Mouse (Mus musculus) adrenal gland, adult 2 months (tissue): ENCODE measurements around the gene Ints14. TPM values are rescaled to one million over a fixed set of nuclear protein-coding genes. Genes with fewer than 3 reads are reported as not detected.
A peak's percentile ranks its signal among the peaks of the same experiment; 100 is the strongest.
"Not testable (repeated sequence)": the region's sequence is repeated elsewhere in the genome, so short reads cannot be mapped to it uniquely, and the experiment has no call there.

ENCODE experiments used
- DNase-seq: peaks from one replicate; pipeline ENCODE4 v3.0.0; 2021
- microRNA-seq, 2 experiments: library from miRNA; unstranded; fragments of <30 nt; microRNA quantifications; one replicate each; pipeline ENCODE4 v1.2.0; 2021
- polyA plus RNA-seq: library from polyadenylated mRNA; depleted of rRNA; stranded (reverse); fragments of >200 nt; gene quantifications from 2 replicates; pipeline ENCODE4 v1.2.3, GENCODE M21; 2012; rRNA removed
- total RNA-seq, 2 experiments: library from RNA; stranded (reverse); gene quantifications; 2 replicates each; pipeline ENCODE4 v1.2.3; 2021

The Ints14 gene
- total and polyA plus RNA-seq, 3 experiments = 9.9 to 27.6 (median 25.5) TPM

GRCm38 (mm10) chr9:65019146-65019545 is 58.4 kb downstream of the Ints14 start:
- DNase-seq = peak; percentile 58

- DNase-seq = no peak
Measured at GRCm38 (mm10) chr9:65020128-65020527, 59.4 kb downstream of the Ints14 start.

GRCm38 (mm10) chr9:65020991-65021886 is 60.5 kb downstream of the Ints14 start, which contains the start of gene Hacd3:
Hacd3 (minus strand) TSS chr9:65021693.
- peak; percentile 95 for DNase-seq

- DNase-seq = no peak
Measured at GRCm38 (mm10) chr9:65021887-65022579, 61.3 kb downstream of the Ints14 start.

- DNase-seq = peak; percentile 79
Measured at GRCm38 (mm10) chr9:65022580-65023135, 62.0 kb downstream of the Ints14 start.

- no peak for DNase-seq
Measured at GRCm38 (mm10) chr9:65023447-65023846, 62.7 kb downstream of the Ints14 start.

- no peak for DNase-seq
Measured at GRCm38 (mm10) chr9:65027241-65027640, 66.5 kb downstream of the Ints14 start.

- no peak for DNase-seq
Measured at GRCm38 (mm10) chr9:65028313-65028712, 67.6 kb downstream of the Ints14 start.

- DNase-seq = not testable (repeated sequence)
Measured at GRCm38 (mm10) chr9:65031355-65031754, 70.7 kb downstream of the Ints14 start.

GRCm38 (mm10) chr9:65031894-65032268 is 71.2 kb downstream of the Ints14 start:
- no peak for DNase-seq

GRCm38 (mm10) chr9:65032269-65033108 is 71.8 kb downstream of the Ints14 start, which contains the start of gene Dpp8:
Dpp8 (plus strand) TSS chr9:65032414.
- peak; percentile 96 for DNase-seq

- peak; percentile 62 for DNase-seq
Measured at GRCm38 (mm10) chr9:65036456-65036855, 75.8 kb downstream of the Ints14 start.

Small RNAs within 50 kb of the gene (microRNA-seq; reads per million reads assigned to microRNA genes)
- 0 reads per million in 2 experiments for gene Gm25640

Other genes with a start within 250 kb of the Ints14 start
- gene Rab11a, start 223.1 kb upstream of the Ints14 start, total RNA-seq = 100 to 1,000 TPM; 230 to 291 TPM
- 60.7 and 74.6 TPM in 2 replicates for gene Rab11a, start 223.1 kb upstream of the Ints14 start, polyA plus RNA-seq
- 10 to 100 TPM; 16.8 to 17.3 TPM for gene Dennd4a, start 149.6 kb upstream of the Ints14 start, total RNA-seq
- 2.6 and 2.7 TPM in 2 replicates for gene Dennd4a, start 149.6 kb upstream of the Ints14 start, polyA plus RNA-seq
- gene Slc24a1, start 9.3 kb upstream of the Ints14 start, total RNA-seq = not detected
- gene Slc24a1, start 9.3 kb upstream of the Ints14 start, polyA plus RNA-seq = not detected in 2 replicates
- gene Hacd3, start 60.8 kb downstream of the Ints14 start, total RNA-seq = 100 to 1,000 TPM; 255 to 306 TPM
- 177 and 180 TPM in 2 replicates for gene Hacd3, start 60.8 kb downstream of the Ints14 start, polyA plus RNA-seq
- gene Dpp8, start 71.5 kb downstream of the Ints14 start, total RNA-seq = 10 to 100 TPM; 85.8 to 89.5 TPM
- 26.4 and 39.7 TPM in 2 replicates for gene Dpp8, start 71.5 kb downstream of the Ints14 start, polyA plus RNA-seq
- 10 to 100 TPM; 22.5 to 33.7 TPM for gene Igdcc4, start 140.6 kb downstream of the Ints14 start, total RNA-seq
- 37.5 and 38.9 TPM in 2 replicates for gene Igdcc4, start 140.6 kb downstream of the Ints14 start, polyA plus RNA-seq
- gene Igdcc3, start 180.3 kb downstream of the Ints14 start, total RNA-seq = 1 to 10 TPM; 1.1 to 1.4 TPM
- gene Igdcc3, start 180.3 kb downstream of the Ints14 start, polyA plus RNA-seq = 2.6 and 4.8 TPM in 2 replicates
- gene Parp16, start 234.4 kb downstream of the Ints14 start, total RNA-seq = 10 to 100 TPM; 13.5 to 22.3 TPM
- 41.9 and 49.8 TPM in 2 replicates for gene Parp16, start 234.4 kb downstream of the Ints14 start, polyA plus RNA-seq